Mouse (Mus musculus): ENCODE measurements at regions not wholly inside any gene's neighbourhood (a gene's known extent, or its start where the extent isn't known, plus 50 kb on each side); places are given as distances from the start of the nearest gene placed in this dataset.

- no peak overlapping the region for H3K4me3 ChIP-seq (replicated peaks; ENCODE audit: control insufficient read depth, low read depth, low read length)
- H3K4me1 ChIP-seq (ENCODE audit: control insufficient read depth, insufficient read depth, low read length), result no peaks in the 10 kb centered on the region
- no peak overlapping the region for H3K27ac ChIP-seq (ENCODE audit: control insufficient read depth, insufficient read depth, low read depth, low read length, poor library complexity)
- 93% methylated on average over 6 of the region's 6 CpGs for WGBS
- TF ChIP-seq CTCF (IDR thresholded peaks at IDR 0.05; ENCODE audit: control insufficient read depth, insufficient read depth, low read length), result no peak
- no peak for TF ChIP-seq POLR2A (IDR thresholded peaks at IDR 0.05; ENCODE audit: borderline replicate concordance, control insufficient read depth, low read depth, low read length)
Measured at GRCm38 (mm10) chr11:19290971-19291370, 272.2 kb upstream of the Meis1 start.

GRCm38 (mm10) chr11:19299411-19299810 lies 280.6 kb upstream of the Meis1 start:
- TF ChIP-seq POLR2A (IDR thresholded peaks at IDR 0.05; ENCODE audit: borderline replicate concordance, control insufficient read depth, low read depth, low read length) (no peak), CTCF (IDR thresholded peaks at IDR 0.05; ENCODE audit: control insufficient read depth, insufficient read depth, low read length) (no peak)
- no peak overlapping the region for H3K4me3 ChIP-seq (replicated peaks; ENCODE audit: control insufficient read depth, low read depth, low read length)
- no peak overlapping the region for H3K27ac ChIP-seq (ENCODE audit: control insufficient read depth, insufficient read depth, low read depth, low read length, poor library complexity)
- no peaks in the 10 kb centered on the region for H3K4me1 ChIP-seq (ENCODE audit: control insufficient read depth, insufficient read depth, low read length)
- 61% methylated on average over 1 of the region's 1 CpGs for WGBS

- TF ChIP-seq POLR2A (IDR thresholded peaks at IDR 0.05; ENCODE audit: borderline replicate concordance, control insufficient read depth, low read depth, low read length) (no peak), CTCF (IDR thresholded peaks at IDR 0.05; ENCODE audit: control insufficient read depth, insufficient read depth, low read length) (no peak)
- 88% methylated on average over 5 of the region's 5 CpGs for WGBS
- Histone ChIP-seq H3K4me3 (replicated peaks; ENCODE audit: control insufficient read depth, low read depth, low read length) (no peak overlapping the region), H3K27ac (ENCODE audit: control insufficient read depth, insufficient read depth, low read depth, low read length, poor library complexity) (no peak overlapping the region), H3K4me1 (ENCODE audit: control insufficient read depth, insufficient read depth, low read length) (no peaks in the 10 kb centered on the region)
Measured at GRCm38 (mm10) chr11:19306687-19307086, 287.9 kb upstream of the Meis1 start.

- TF ChIP-seq CTCF (IDR thresholded peaks at IDR 0.05; ENCODE audit: control insufficient read depth, insufficient read depth, low read length) (no peak), POLR2A (IDR thresholded peaks at IDR 0.05; ENCODE audit: borderline replicate concordance, control insufficient read depth, low read depth, low read length) (no peak)
- Histone ChIP-seq H3K27ac (ENCODE audit: control insufficient read depth, insufficient read depth, low read depth, low read length, poor library complexity) (no peak overlapping the region), H3K4me1 (ENCODE audit: control insufficient read depth, insufficient read depth, low read length) (no peaks in the 10 kb centered on the region), H3K4me3 (replicated peaks; ENCODE audit: control insufficient read depth, low read depth, low read length) (no peak overlapping the region)
- WGBS, result 57% methylated on average over 3 of the region's 3 CpGs
Measured at GRCm38 (mm10) chr11:19330685-19331239, 312.0 kb upstream of the Meis1 start.

GRCm38 (mm10) chr11:19332274-19332673 lies 313.5 kb upstream of the Meis1 start:
- TF ChIP-seq CTCF (IDR thresholded peaks at IDR 0.05; ENCODE audit: control insufficient read depth, insufficient read depth, low read length) (no peak), POLR2A (IDR thresholded peaks at IDR 0.05; ENCODE audit: borderline replicate concordance, control insufficient read depth, low read depth, low read length) (no peak)
- no peak overlapping the region for H3K4me3 ChIP-seq (replicated peaks; ENCODE audit: control insufficient read depth, low read depth, low read length)
- H3K27ac ChIP-seq (ENCODE audit: control insufficient read depth, insufficient read depth, low read depth, low read length, poor library complexity), result no peak overlapping the region
- H3K4me1 ChIP-seq (ENCODE audit: control insufficient read depth, insufficient read depth, low read length), result no peaks in the 10 kb centered on the region

- TF ChIP-seq POLR2A (IDR thresholded peaks at IDR 0.05; ENCODE audit: borderline replicate concordance, control insufficient read depth, low read depth, low read length) (no peak), CTCF (IDR thresholded peaks at IDR 0.05; ENCODE audit: control insufficient read depth, insufficient read depth, low read length) (no peak)
- H3K27ac ChIP-seq (ENCODE audit: control insufficient read depth, insufficient read depth, low read depth, low read length, poor library complexity), result no peak overlapping the region
- H3K4me3 ChIP-seq (replicated peaks; ENCODE audit: control insufficient read depth, low read depth, low read length), result no peak overlapping the region
- H3K4me1 ChIP-seq (ENCODE audit: control insufficient read depth, insufficient read depth, low read length), result no peaks in the 10 kb centered on the region
- 45% methylated on average over 1 of the region's 1 CpGs for WGBS
Measured at GRCm38 (mm10) chr11:19332727-19333126, 313.9 kb upstream of the Meis1 start.

GRCm38 (mm10) chr11:19333908-19334487 lies 315.2 kb upstream of the Meis1 start:
- Histone ChIP-seq H3K27ac (ENCODE audit: control insufficient read depth, insufficient read depth, low read depth, low read length, poor library complexity) (no peak overlapping the region), H3K4me1 (ENCODE audit: control insufficient read depth, insufficient read depth, low read length) (no peaks in the 10 kb centered on the region), H3K4me3 (replicated peaks; ENCODE audit: control insufficient read depth, low read depth, low read length) (no peak overlapping the region)
- WGBS, result 86% methylated on average over 1 of the region's 1 CpGs
- no peak for TF ChIP-seq POLR2A (IDR thresholded peaks at IDR 0.05; ENCODE audit: borderline replicate concordance, control insufficient read depth, low read depth, low read length)
- TF ChIP-seq CTCF (IDR thresholded peaks at IDR 0.05; ENCODE audit: control insufficient read depth, insufficient read depth, low read length), result no peak

GRCm38 (mm10) chr11:19335384-19335783 lies 316.6 kb upstream of the Meis1 start:
- H3K4me3 ChIP-seq (replicated peaks; ENCODE audit: control insufficient read depth, low read depth, low read length), result no peak overlapping the region
- H3K27ac ChIP-seq (ENCODE audit: control insufficient read depth, insufficient read depth, low read depth, low read length, poor library complexity), result no peak overlapping the region
- TF ChIP-seq CTCF (IDR thresholded peaks at IDR 0.05; ENCODE audit: control insufficient read depth, insufficient read depth, low read length), result no peak
- TF ChIP-seq POLR2A (IDR thresholded peaks at IDR 0.05; ENCODE audit: borderline replicate concordance, control insufficient read depth, low read depth, low read length), result no peak
- H3K4me1 ChIP-seq (ENCODE audit: control insufficient read depth, insufficient read depth, low read length), result no peaks in the 10 kb centered on the region
- WGBS, result 79% methylated on average over 3 of the region's 3 CpGs
